Mouse (Mus musculus) bone marrow macrophage, adult 2 months (primary cell): ENCODE results near the gene Trim14. TPM values are rescaled to one million over a fixed set of nuclear protein-coding genes. Genes with fewer than 3 reads are reported as not detected.
A peak's percentile ranks its signal among the peaks of the same experiment; 100 is the strongest.

Source experiments
- H3K27ac ChIP-seq: 2 replicates; pipeline ENCODE4 v1.5.1; 2012; ENCODE audit warnings: low read depth, low read length; ENCODE audit not compliant: insufficient read depth
- H3K4me1 ChIP-seq: 2 replicates; pipeline ENCODE4 v1.6.1; 2012; ENCODE audit warnings: low read length; ENCODE audit not compliant: control insufficient read depth, insufficient read depth
- H3K4me3 ChIP-seq: 2 replicates; pipeline ENCODE4 v1.5.1; 2012; ENCODE audit warnings: mild to moderate bottlenecking, low read length, moderate library complexity; ENCODE audit not compliant: insufficient read depth
- CTCF ChIP-seq: IDR thresholded peaks from 2 replicates; pipeline ENCODE4 v1.5.1; 2012; ENCODE audit warnings: low read depth, mild to moderate bottlenecking, low read length, moderate library complexity
- POLR2A ChIP-seq: IDR thresholded peaks from 2 replicates; pipeline ENCODE4 v1.6.1; 2012; ENCODE audit warnings: mild to moderate bottlenecking, low read depth, low read length, borderline replicate concordance
- polyA plus RNA-seq: library from polyadenylated mRNA; stranded (reverse); fragments of >200 nt; gene quantifications from 2 replicates; pipeline ENCODE4 v1.2.4, GENCODE M21; 2012; ENCODE audit not compliant: missing spikeins, insufficient read depth, insufficient read length

Trim14 gene
- polyA plus RNA-seq, 1 experiment: 58.1 TPM

GRCm38 (mm10) chr4:46505361-46506057 lies 30.4 kb downstream of the Trim14 start:
- TF ChIP-seq CTCF: no peak
- no peak for TF ChIP-seq POLR2A
- peaks cover 5% of the 10 kb centered on the region; the same call in 1 of the 2 replicates for H3K4me1 ChIP-seq
- H3K4me3 ChIP-seq: no peak overlapping the region
- H3K27ac ChIP-seq: no peak overlapping the region

GRCm38 (mm10) chr4:46503881-46504280 lies 32.1 kb downstream of the Trim14 start:
- Histone ChIP-seq H3K4me1 (peaks cover 5% of the 10 kb centered on the region; the same call in 1 of the 2 replicates), H3K27ac (no peak overlapping the region), H3K4me3 (no peak overlapping the region)
- TF ChIP-seq POLR2A: no peak

- H3K4me1 ChIP-seq: peaks cover 5% of the 10 kb centered on the region; the same call in 1 of the 2 replicates
- no peak overlapping the region for H3K4me3 ChIP-seq
- TF ChIP-seq CTCF: no peak
- TF ChIP-seq POLR2A: no peak
- no peak overlapping the region for H3K27ac ChIP-seq
These were observed 33.1 kb downstream of the Trim14 start for GRCm38 (mm10) chr4:46502606-46503502.

- Histone ChIP-seq H3K27ac (no peak overlapping the region), H3K4me3 (no peak overlapping the region), H3K4me1 (no peaks in the 10 kb centered on the region)
- TF ChIP-seq CTCF: no peak
- TF ChIP-seq POLR2A: no peak
These were observed 37.0 kb downstream of the Trim14 start for GRCm38 (mm10) chr4:46498976-46499375.

GRCm38 (mm10) chr4:46498511-46498910 lies 37.4 kb downstream of the Trim14 start:
- TF ChIP-seq POLR2A (no peak), CTCF (peak; percentile 26; the same call in 1 of the 2 replicates)
- Histone ChIP-seq H3K4me3 (no peak overlapping the region), H3K27ac (no peak overlapping the region), H3K4me1 (no peaks in the 10 kb centered on the region)

GRCm38 (mm10) chr4:46497286-46497892 lies 38.6 kb downstream of the Trim14 start:
- no peak overlapping the region for H3K4me3 ChIP-seq
- H3K27ac ChIP-seq: no peak overlapping the region
- H3K4me1 ChIP-seq: no peaks in the 10 kb centered on the region
- TF ChIP-seq POLR2A (no peak), CTCF (peak; percentile 83)

GRCm38 (mm10) chr4:46495543-46495942 lies 40.4 kb downstream of the Trim14 start:
- Histone ChIP-seq H3K4me1 (peaks cover under 1% of the 10 kb centered on the region; the same call in 1 of the 2 replicates), H3K27ac (no peak overlapping the region), H3K4me3 (no peak overlapping the region)
- no peak for TF ChIP-seq POLR2A
- no peak for TF ChIP-seq CTCF

GRCm38 (mm10) chr4:46493071-46493470 lies 42.9 kb downstream of the Trim14 start:
- Histone ChIP-seq H3K4me1 (peaks cover 7% of the 10 kb centered on the region), H3K4me3 (no peak overlapping the region), H3K27ac (no peak overlapping the region)
- TF ChIP-seq CTCF (no peak), POLR2A (no peak)

- peaks cover 32% of the 10 kb centered on the region for H3K4me1 ChIP-seq
- no peak within 1 kb of the TSS for H3K27ac ChIP-seq
These were observed 46.7 kb downstream of the Trim14 start, which contains the start of gene Nans for GRCm38 (mm10) chr4:46489028-46489925. Gene Nans, plus strand, starts transcription at chr4:46489248.

More at GRCm38 (mm10) chr4:46489028-46489925, 46.7 kb downstream of the Trim14 start, which contains the start of gene Nans:
- peak within 1 kb of the TSS; percentile 89 for H3K4me3 ChIP-seq
- TF ChIP-seq POLR2A: no peak
- no peak for TF ChIP-seq CTCF
